Mouse (Mus musculus) forebrain, embryonic 12.5 days (tissue): ENCODE measurements around the gene Zfp53. TPM values are rescaled to one million over a fixed set of nuclear protein-coding genes. Genes with fewer than 3 reads are reported as not detected.

Experiments used
- ATAC-seq: fragments of 200-750 bp; cut with Nextera tagmentation; 2 replicates; pipeline ENCODE4 v1.8.0; 2017; ENCODE audit warnings: moderate TSS enrichment; ENCODE audit not compliant: low FRiP score
- H3K27ac ChIP-seq: fragments of 300-500 bp; sonication (generic); 2 replicates; pipeline ENCODE4 v1.5.1; 2016; ENCODE audit warnings: mild to moderate bottlenecking
- H3K27me3 ChIP-seq: fragments of 300-500 bp; sonication (generic); 2 replicates; pipeline ENCODE4 v1.6.1; 2016; ENCODE audit warnings: mild to moderate bottlenecking
- H3K36me3 ChIP-seq: fragments of 300-500 bp; sonication (generic); replicated peaks from 2 replicates; pipeline ENCODE4 v1.6.1; 2016; ENCODE audit warnings: mild to moderate bottlenecking
- H3K4me1 ChIP-seq: fragments of 300-500 bp; sonication (generic); 2 replicates; pipeline ENCODE4 v1.6.1; 2016
- H3K4me2 ChIP-seq: fragments of 300-500 bp; sonication (generic); 2 replicates; pipeline ENCODE4 v1.6.1; 2016; ENCODE audit warnings: mild to moderate bottlenecking, moderate library complexity
- H3K4me3 ChIP-seq: fragments of 300-500 bp; sonication (generic); replicated peaks from 2 replicates; pipeline ENCODE4 v1.5.1; 2016; ENCODE audit warnings: mild to moderate bottlenecking
- H3K9ac ChIP-seq: fragments of 300-500 bp; sonication (generic); 2 replicates; pipeline ENCODE4 v1.6.1; 2016; ENCODE audit warnings: mild to moderate bottlenecking
- H3K9me3 ChIP-seq: fragments of 300-500 bp; sonication (generic); 2 replicates; pipeline ENCODE4 v1.6.1; 2016
- WGBS: fragments of 180-500 bp; shearing (Covaris S2); methylation state at CpG from one replicate; pipeline ENCODE4 v1.1.7; 2016; 5-methylcytosine and 5-hydroxymethylcytosine counted together
- polyA plus RNA-seq: library from polyadenylated mRNA; unstranded; fragments of >200 nt; fragmentation: Nextera tagmentation; extraction: Ambion mirVana; gene quantifications from 2 replicates; pipeline ENCODE4 v1.2.1, GENCODE M21; 2016

Zfp53 gene
- polyA plus RNA-seq, 1 experiment from 2014 or later = 9.2 TPM

GRCm38 (mm10) chr17:21489500-21490001 lies 753 bp downstream of the Zfp53 start:
- H3K4me3 ChIP-seq = peak overlapping the region; percentile 73
- peak overlapping the region; percentile 71 for H3K4me2 ChIP-seq
- peak; percentile 1; the same call in 1 of the 2 replicates for ATAC-seq
- peak overlapping the region; percentile 71; the same call in 1 of the 2 replicates for H3K9ac ChIP-seq
- H3K27me3 ChIP-seq = no peaks in the 10 kb centered on the region
- H3K36me3 ChIP-seq = no peaks in the 10 kb centered on the region; the same call in none of the 2 replicates
- peaks cover 6% of the 10 kb centered on the region for H3K4me1 ChIP-seq
- 24% methylated on average over 8 of the region's 8 CpGs for WGBS
- H3K27ac ChIP-seq = no peak overlapping the region
- H3K9me3 ChIP-seq = no peaks in the 10 kb centered on the region

DNA sequence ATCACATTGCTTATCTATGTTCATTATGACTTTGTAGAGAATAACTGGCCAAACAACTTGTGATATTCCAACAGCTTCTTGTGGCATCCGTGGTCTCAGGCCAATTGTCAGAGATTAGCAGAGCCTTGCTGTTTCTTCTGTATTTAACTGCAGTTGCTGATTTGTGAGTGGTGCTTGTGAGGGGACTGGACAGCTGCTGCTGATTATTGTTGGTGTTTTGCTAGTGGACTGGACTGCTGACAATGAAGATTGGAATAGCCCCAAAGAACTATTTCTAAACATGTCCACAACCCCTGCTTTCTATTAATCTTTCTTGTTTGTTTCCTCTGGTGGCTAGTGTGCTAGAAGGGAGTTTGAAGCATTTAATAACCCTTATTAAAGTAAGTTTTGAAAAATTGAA lies 12.6 kb downstream of the Zfp53 start:
- Histone ChIP-seq H3K4me2 (no peak overlapping the region), H3K4me3 (no peak overlapping the region), H3K27ac (no peak overlapping the region), H3K27me3 (no peaks in the 10 kb centered on the region), H3K4me1 (no peaks in the 10 kb centered on the region), H3K36me3 (0 out of 2 replicates have a peak, but pooled peaks cover 9% of the 10 kb centered on the region), H3K9ac (no peak overlapping the region), H3K9me3 (no peaks in the 10 kb centered on the region)
- 76% methylated on average over 1 of the region's 1 CpGs for WGBS
- no peak for ATAC-seq

- no peaks in the 10 kb centered on the region for H3K9me3 ChIP-seq
- no peak overlapping the region for H3K4me3 ChIP-seq
- 98% methylated on average over 1 of the region's 1 CpGs for WGBS
- H3K4me1 ChIP-seq = no peaks in the 10 kb centered on the region
- H3K27me3 ChIP-seq = no peaks in the 10 kb centered on the region
- H3K36me3 ChIP-seq = peaks cover 16% of the 10 kb centered on the region
- H3K9ac ChIP-seq = no peak overlapping the region
- no peak for ATAC-seq
- no peak overlapping the region for H3K27ac ChIP-seq
- no peak overlapping the region for H3K4me2 ChIP-seq
Observed at GRCm38 (mm10) chr17:21504524-21504923, 15.7 kb downstream of the Zfp53 start.

- no peak for ATAC-seq
- Histone ChIP-seq H3K36me3 (peaks cover 19% of the 10 kb centered on the region), H3K27me3 (no peaks in the 10 kb centered on the region), H3K27ac (no peak overlapping the region), H3K9ac (no peak overlapping the region), H3K4me1 (no peaks in the 10 kb centered on the region), H3K9me3 (no peaks in the 10 kb centered on the region), H3K4me3 (no peak overlapping the region), H3K4me2 (no peak overlapping the region)
- 92% methylated on average over 3 of the region's 3 CpGs for WGBS
Observed at GRCm38 (mm10) chr17:21506258-21506657, 17.5 kb downstream of the Zfp53 start.

DNA sequence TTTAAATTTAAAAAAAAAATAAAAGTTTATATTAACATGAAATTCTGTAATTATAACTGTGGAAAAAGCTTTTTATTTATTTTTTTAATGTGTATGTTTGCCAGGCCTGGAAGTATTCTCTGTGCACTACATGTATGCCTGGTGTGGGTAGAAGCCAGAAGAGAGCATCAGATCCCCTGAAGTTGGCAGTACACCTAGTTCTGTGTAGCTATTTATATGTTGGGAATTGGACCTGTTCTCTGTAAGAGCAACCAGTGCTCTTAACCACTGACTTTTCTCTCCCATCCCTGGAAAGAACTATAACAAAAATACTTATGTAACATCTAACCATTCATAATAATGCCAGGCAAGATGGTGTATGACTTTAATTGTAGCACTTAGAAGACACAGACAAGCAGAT lies 21.0 kb downstream of the Zfp53 start:
- Histone ChIP-seq H3K9me3 (no peaks in the 10 kb centered on the region), H3K4me3 (no peak overlapping the region), H3K4me1 (no peaks in the 10 kb centered on the region), H3K27ac (no peak overlapping the region), H3K36me3 (peaks cover 20% of the 10 kb centered on the region), H3K9ac (no peak overlapping the region), H3K27me3 (no peaks in the 10 kb centered on the region), H3K4me2 (no peak overlapping the region)
- ATAC-seq = no peak

- Histone ChIP-seq H3K9ac (no peak overlapping the region), H3K27ac (no peak overlapping the region), H3K4me1 (peaks cover 6% of the 10 kb centered on the region)
Observed at GRCm38 (mm10) chr17:21515403-21516105, 26.8 kb downstream of the Zfp53 start.

GRCm38 (mm10) chr17:21516201-21517129 lies 27.7 kb downstream of the Zfp53 start:
- Histone ChIP-seq H3K4me1 (peaks cover 6% of the 10 kb centered on the region), H3K36me3 (0 out of 2 replicates have a peak, but pooled peaks cover 3% of the 10 kb centered on the region), H3K4me3 (peak overlapping the region; percentile 53), H3K9ac (peak overlapping the region; percentile 64), H3K9me3 (no peaks in the 10 kb centered on the region), H3K4me2 (peak overlapping the region; percentile 71), H3K27me3 (no peaks in the 10 kb centered on the region), H3K27ac (peak overlapping the region; percentile 89)
- WGBS = under 1% methylated on average over 37 of the region's 37 CpGs
- peak; percentile 90 for ATAC-seq

More at GRCm38 (mm10) chr17:21515403-21516105, 26.8 kb downstream of the Zfp53 start:
- H3K4me3 ChIP-seq = peak overlapping the region; percentile 53; the same call in 1 of the 2 replicates
- WGBS = 1% methylated on average over 8 of the region's 8 CpGs
- H3K36me3 ChIP-seq = 0 out of 2 replicates have a peak, but pooled peaks cover 7% of the 10 kb centered on the region
- H3K4me2 ChIP-seq = peak overlapping the region; percentile 71
- H3K27me3 ChIP-seq = no peaks in the 10 kb centered on the region
- no peaks in the 10 kb centered on the region for H3K9me3 ChIP-seq
- peak; percentile 73 for ATAC-seq

GRCm38 (mm10) chr17:21517130-21517671 lies 28.4 kb downstream of the Zfp53 start:
- Histone ChIP-seq H3K27ac (peak overlapping the region; percentile 89), H3K36me3 (0 out of 2 replicates have a peak, but pooled peaks cover 2% of the 10 kb centered on the region), H3K4me2 (peak overlapping the region; percentile 71), H3K9ac (peak overlapping the region; percentile 64; the same call in 1 of the 2 replicates), H3K4me1 (peaks cover 6% of the 10 kb centered on the region), H3K9me3 (no peaks in the 10 kb centered on the region), H3K4me3 (peak overlapping the region; percentile 53), H3K27me3 (no peaks in the 10 kb centered on the region)
- 0 out of 2 replicates have a peak, but pooled peaks have one; percentile 8 for ATAC-seq
- WGBS = 36% methylated on average over 4 of the region's 4 CpGs

DNA sequence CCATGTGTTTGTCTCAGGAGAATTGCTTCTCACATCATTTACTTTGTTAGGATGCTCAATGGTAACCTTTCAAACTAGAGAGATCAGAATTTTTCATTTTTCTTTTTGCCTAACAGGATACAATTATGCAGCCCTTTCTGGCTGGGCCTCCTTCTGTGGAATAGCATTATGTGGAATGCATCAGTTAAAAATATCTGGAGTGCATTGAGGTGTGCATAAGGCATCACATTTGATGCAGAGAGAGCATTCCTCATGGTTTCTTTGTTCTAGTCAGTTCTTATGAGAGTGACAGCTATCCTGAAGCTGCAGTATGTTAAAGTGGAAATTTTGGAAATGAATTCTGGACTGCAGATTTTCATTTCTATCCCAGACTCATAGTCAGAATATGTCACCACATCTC lies 37.5 kb downstream of the Zfp53 start:
- Histone ChIP-seq H3K27me3 (no peaks in the 10 kb centered on the region), H3K4me1 (no peaks in the 10 kb centered on the region), H3K27ac (no peak overlapping the region), H3K36me3 (no peaks in the 10 kb centered on the region), H3K9ac (no peak overlapping the region), H3K4me3 (no peak overlapping the region), H3K9me3 (no peaks in the 10 kb centered on the region), H3K4me2 (no peak overlapping the region)
- ATAC-seq = no peak

DNA sequence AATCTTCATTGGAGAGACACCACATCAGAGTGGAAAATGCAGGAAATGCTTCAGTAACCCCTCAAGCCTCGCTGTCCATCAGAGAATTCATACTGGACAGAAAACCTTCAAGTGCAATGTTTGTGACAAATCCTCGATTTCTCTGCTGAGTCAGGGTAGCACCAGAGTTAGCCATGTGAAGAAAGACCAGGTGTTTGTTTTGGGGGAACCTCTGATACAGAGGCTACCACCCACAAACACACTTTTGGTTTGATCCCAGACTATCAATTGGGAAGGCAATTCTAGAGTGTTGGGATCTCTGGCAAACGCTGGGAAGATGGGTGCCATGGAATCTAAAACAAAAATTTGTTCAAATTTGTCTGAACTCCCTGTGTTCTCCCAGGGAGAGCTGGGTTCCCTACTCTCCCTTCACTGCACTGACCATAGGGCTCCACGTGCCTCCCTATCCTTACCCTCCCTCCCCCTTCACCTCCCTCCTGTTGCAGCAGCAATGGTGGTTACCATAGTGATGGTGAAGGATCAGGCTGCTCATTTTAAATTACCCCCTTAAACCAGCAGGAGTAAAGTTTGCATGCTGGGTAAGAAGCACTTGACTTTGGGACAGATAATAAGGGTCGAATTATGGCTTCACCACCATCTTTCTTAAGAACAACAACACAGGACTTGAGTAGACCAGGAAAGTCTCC lies 42.0 kb downstream of the Zfp53 start:
- H3K27me3 ChIP-seq = no peaks in the 10 kb centered on the region
- ATAC-seq = no peak
- 66% methylated on average over 5 of the region's 5 CpGs for WGBS

DNA sequence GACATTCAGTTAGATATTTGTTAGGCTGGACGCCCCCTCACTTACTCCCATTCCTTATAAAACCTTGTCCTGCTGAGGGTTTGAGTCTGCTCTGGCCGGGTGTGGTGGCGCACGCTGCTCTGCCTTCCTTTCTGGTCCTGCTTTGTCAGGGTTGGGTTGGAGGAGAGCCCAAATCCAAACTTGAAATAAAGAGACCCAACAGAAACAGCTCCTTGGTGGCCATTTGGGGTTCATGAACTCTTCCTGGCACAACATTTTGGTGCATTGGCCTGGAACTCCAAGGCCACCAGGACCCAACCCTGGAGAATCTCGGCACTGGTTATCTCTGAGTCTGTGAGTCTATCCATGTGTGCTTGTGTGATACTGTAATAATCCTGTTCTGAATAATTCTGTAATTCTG lies 42.8 kb downstream of the Zfp53 start:
- Histone ChIP-seq H3K36me3 (no peaks in the 10 kb centered on the region), H3K27me3 (no peaks in the 10 kb centered on the region), H3K9ac (peak overlapping the region; percentile 79), H3K4me1 (peaks cover 16% of the 10 kb centered on the region), H3K4me2 (peak overlapping the region; percentile 58), H3K4me3 (peak overlapping the region; percentile 60), H3K9me3 (no peaks in the 10 kb centered on the region), H3K27ac (peak overlapping the region; percentile 87; the same call in 1 of the 2 replicates)
- peak; percentile 5; the same call in 1 of the 2 replicates for ATAC-seq
- WGBS = 84% methylated on average over 5 of the region's 5 CpGs

More for the DNA sequence above, 42.0 kb downstream of the Zfp53 start:
- H3K36me3 ChIP-seq = no peaks in the 10 kb centered on the region
- H3K4me3 ChIP-seq = no peak overlapping the region
- no peak overlapping the region for H3K9ac ChIP-seq
- peaks cover 16% of the 10 kb centered on the region for H3K4me1 ChIP-seq
- no peak overlapping the region for H3K27ac ChIP-seq
- H3K9me3 ChIP-seq = no peaks in the 10 kb centered on the region
- H3K4me2 ChIP-seq = no peak overlapping the region
